Mouse (Mus musculus): Measurements from ENCODE around the gene 9330161L09Rik.
A peak's percentile ranks its signal among the peaks of the same experiment; 100 is the strongest.
"Not testable (repeated sequence)": the region's sequence is repeated elsewhere in the genome, so short reads cannot be mapped to it uniquely, and the experiment has no call there.

Gene 9330161L09Rik

GRCm38 (mm10) chr12:103407720-103408119 is at the start of gene 9330161L09Rik:
Gene 9330161L09Rik, minus strand, starts transcription at chr12:103407820.
- DNase-seq: no peak

- DNase-seq: no peak
These were observed 49.5 kb upstream of the 9330161L09Rik start, which contains the start of gene Ifi27l2b for GRCm38 (mm10) chr12:103457140-103457539. Gene Ifi27l2b, minus strand, starts transcription at chr12:103457223.

- DNase-seq: not testable (repeated sequence)
These were observed 49.1 kb upstream of the 9330161L09Rik start for GRCm38 (mm10) chr12:103456727-103457126.

DNA sequence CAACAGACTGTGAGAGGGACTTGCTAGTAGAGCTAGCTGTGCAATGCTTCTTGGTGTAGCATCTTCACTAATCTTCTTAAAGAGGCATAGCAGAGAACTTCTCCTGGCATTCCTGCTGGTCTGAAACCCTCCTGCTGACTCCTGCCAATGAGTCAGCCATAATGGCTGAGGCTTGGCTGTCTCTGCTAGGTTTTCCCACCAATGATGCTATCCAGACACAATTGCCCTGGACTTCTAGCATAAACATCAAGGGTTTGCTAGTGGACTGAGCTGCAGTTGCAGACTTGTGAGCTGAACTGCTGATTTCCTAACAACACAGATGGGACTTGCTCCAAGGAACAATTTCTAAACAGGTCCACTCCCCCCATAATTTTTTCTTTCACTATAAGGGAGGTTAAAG is 45.7 kb upstream of the 9330161L09Rik start:
- DNase-seq: no peak

DNA sequence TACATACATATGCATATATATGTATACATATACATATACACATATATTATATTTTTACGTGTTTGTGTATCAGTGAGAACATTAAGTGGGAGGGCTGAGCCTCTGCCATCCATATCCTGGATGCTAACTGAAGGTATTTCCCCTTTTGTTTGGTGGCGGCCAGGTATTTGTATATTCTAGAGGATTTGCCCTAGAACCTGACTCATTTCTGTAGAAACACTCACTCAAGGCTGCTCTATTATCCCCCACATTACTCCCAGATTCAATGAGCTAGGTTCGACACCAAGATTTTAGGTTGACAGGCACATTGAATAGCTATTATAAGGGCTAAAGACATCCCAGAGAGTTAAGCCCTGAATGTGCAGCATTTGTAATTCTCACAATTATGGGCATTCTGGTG is 37.4 kb upstream of the 9330161L09Rik start:
- no peak for DNase-seq

DNA sequence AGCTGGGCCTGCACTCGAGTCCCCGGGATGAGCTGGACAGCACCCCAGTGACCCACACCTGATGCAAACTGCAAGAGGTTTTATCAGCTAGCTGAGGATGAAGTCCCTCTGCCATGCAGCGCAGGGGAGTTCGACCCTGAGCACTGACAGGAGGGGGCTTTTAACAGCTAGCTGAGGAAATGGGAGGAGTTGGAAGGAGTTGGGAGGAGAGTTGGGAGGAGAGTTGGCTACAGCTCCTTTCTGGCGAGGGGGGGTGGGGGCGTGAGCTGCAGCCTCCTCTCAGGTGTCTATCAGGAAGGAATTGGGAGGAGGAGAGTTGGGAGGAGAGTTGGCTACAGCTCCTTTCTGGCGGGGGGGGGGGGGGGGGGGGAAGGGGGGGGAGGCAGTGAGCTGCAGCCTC is 36.6 kb upstream of the 9330161L09Rik start:
- not testable (repeated sequence) for DNase-seq

GRCm38 (mm10) chr12:103443524-103443923 is 35.9 kb upstream of the 9330161L09Rik start, which contains the start of gene Ifi27l2a:
Gene Ifi27l2a, minus strand, starts transcription at chr12:103443680.
- no peak for DNase-seq

GRCm38 (mm10) chr12:103437601-103438000 is 30.0 kb upstream of the 9330161L09Rik start:
- DNase-seq: no peak

DNA sequence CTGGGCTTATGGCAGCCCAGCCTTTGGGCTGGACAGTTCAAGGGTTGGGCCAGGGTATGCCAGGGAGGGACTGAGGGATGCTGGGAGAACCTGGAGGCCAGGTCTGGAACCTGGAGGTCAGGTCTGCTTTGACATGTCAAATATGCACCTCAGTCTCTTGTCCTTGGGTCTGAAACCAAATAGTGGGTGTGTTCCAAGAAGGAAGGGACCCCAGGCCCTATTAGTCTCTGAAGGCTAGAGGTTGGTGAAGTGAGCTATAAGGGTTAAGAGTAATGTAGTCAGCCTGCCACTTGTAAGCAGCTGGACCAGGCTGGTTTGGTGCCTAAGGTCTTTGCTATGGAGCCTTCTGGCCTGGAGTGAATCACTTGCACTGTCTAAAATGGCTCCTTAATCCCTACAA is 27.2 kb upstream of the 9330161L09Rik start:
- no peak for DNase-seq

GRCm38 (mm10) chr12:103433986-103434731 is 26.5 kb upstream of the 9330161L09Rik start, which contains the start of gene Ifi27:
Gene Ifi27, plus strand, starts transcription at chr12:103434211.
- no peak for DNase-seq

GRCm38 (mm10) chr12:103433430-103433829 is 25.8 kb upstream of the 9330161L09Rik start:
- DNase-seq: no peak

GRCm38 (mm10) chr12:103426710-103427109 is 19.1 kb upstream of the 9330161L09Rik start:
- peak in 1 of 2 experiments; percentile 44 for DNase-seq

DNA sequence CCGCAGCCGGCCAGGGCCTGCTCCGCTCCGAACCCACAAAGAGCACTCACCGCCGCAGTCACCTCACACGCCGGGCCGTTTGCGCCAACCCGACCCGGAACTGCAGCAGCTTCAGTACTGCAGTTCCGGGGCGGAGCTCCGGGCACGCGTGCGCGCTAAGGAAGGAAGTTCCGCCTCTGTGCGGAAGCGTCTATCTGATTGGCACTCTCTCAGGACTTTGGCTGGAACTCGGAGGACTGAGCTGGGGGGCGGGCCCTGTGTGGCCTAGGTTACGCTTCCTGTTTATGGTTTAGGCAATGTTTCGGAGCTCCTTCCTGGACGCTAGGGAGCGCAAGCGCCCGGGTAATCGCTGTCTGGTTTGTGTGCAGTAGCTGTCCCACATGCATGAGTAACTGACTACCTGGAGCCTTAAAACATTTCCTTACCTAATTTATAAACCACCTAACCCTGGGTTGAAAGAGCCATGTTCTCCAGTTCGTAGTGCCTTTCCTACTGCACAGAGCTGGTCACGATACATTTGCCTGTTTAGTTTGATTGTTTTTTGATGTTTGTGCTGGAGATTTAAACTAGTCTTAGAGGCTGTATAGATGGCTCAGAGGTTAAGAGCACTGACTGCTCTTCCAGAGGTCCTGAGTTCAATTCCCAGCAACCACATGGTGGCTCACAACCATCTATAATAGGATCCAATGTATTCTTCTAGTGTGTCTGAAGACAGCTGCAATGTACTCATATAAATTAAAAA is 18.3 kb upstream of the 9330161L09Rik start, which contains the start of gene Ddx24:
Ddx24 (minus strand) TSS at position 102 of the 742 bp plus-strand sequence.
- peak; percentile 96 to 98 for DNase-seq

GRCm38 (mm10) chr12:103425016-103425728 is 17.6 kb upstream of the 9330161L09Rik start:
- DNase-seq: no peak

DNA sequence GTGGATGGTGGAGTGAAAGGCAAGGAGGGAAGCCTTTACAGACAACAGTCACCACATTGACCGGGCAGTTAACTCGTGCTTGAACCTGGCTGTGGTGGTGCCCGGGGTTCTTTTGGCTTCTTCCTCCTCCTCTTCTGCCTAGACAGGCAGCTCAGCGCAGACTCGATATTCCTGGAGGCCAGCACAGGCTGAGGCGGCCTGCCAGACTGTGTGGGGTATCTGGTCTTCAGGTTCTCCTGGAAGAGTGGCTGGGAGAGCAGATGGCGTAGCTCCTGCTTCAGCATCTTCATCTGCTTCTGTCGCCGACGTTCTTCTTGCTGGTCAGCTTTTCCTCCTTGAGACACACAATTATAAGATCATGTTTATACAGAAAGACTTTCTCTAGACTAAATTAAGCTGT is 524 bp upstream of the 9330161L09Rik start:
- peak; percentile 59 to 68 for DNase-seq

DNA sequence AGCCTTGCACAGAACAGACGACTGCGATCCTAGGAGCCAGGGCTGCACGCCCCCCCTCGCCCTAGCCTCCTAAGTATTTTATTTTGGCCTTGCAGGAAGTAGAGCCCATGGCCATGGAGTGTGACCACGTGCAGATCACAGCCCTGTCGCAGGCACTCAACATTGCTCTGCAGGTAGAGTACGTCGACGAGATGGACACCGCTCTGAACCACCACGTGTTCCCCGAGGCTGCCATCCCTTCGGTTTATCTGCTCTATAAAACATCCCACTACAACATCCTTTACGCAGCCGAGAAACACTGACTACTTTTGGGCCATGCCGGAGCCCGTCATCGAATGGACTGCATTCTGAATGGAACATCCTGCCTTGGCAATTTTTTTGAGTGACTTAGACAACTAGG is 3.5 kb downstream of the 9330161L09Rik start:
- DNase-seq: no peak

- DNase-seq: no peak
These were observed 10.9 kb downstream of the 9330161L09Rik start for GRCm38 (mm10) chr12:103396751-103397150.

DNA sequence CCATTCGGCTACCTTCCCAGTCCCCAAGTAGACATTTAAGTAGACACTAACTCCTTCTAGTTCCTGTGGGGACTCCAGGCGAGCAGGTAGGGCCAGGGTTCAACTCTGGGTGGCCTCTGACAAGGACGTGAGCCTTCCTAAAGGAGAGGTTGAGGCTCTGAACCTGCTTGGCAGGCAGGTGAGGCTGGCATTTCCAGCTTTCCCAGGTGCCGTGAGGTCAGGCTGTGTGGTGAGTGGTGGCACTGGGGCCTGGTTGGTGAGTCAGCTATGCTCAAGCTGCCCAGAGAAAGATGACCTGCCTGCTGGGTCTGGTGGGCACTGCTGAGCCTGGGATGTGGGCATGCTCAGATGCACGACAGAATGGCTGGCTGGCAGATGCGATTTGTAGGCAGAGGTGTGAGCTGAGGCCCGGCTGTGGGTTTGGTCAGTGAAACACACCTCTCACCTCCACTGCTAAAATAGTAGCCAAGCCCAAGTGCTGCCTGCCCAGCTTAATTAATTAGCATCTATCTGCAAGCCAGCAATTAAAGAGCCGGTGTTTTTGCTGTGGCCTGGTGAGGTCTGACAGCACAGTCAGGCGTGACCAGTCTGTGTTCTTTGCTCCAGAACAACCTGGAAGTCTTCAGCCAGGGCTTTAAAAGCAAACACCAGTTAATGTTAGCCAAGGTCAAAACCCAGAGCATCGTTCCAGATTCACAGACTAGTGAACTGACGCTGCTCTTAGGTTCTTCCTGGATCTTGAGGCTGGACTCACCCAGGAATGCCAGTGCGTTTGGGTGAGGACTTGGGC is 11.9 kb downstream of the 9330161L09Rik start:
- no peak for DNase-seq

DNA sequence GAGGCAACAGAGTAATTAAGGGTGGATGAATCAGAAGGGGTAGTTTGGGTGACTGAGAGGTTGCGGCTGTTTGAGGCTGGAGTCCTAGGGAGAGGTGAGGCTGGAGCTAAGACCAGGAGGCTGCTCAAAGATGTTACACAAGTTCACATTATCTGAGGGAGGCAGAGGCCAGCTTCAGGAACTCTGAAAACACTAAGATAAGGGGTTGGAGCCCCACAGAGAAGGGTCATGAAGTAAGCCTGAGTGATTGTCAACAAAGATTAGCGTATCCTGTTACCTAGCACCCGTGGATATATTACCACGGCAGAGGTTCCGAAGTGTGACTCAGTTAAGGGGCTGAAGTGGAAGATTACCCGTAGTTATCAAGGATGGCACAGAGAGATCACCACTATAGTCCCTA is 14.1 kb downstream of the 9330161L09Rik start:
- no peak for DNase-seq

GRCm38 (mm10) chr12:103391098-103391497 is 16.5 kb downstream of the 9330161L09Rik start:
- DNase-seq: no peak

GRCm38 (mm10) chr12:103389982-103390381 is 17.6 kb downstream of the 9330161L09Rik start:
- DNase-seq: peak; percentile 37 to 42

DNA sequence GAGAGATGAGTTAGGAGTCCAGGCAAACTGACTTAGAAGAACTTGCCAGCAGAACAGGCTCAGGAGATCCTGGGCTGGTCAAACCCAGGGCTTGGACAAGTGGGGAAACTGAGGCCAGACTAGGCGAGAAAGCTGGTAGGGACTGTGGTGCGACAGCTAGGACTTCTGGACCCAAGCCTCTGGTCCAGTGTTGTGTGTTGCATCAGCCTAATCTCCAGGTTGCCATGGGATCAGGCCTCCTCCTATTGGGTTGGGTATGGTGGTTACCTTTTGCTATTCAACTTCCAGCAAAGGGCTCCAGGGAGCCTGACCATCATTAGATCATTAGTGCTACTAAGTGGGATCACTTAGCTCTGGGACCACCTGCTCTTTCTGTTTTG is 18.3 kb downstream of the 9330161L09Rik start:
- DNase-seq: no peak
